Mouse (Mus musculus) liver, embryonic 14.5 days (tissue): ENCODE measurements at regions not wholly inside any gene's neighbourhood (a gene's known extent, or its start where the extent isn't known, plus 50 kb on each side); places are given as distances from the start of the nearest gene placed in this dataset.

Source experiments
- ATAC-seq: fragments of 200-750 bp; cut with Nextera tagmentation; 2 replicates; pipeline ENCODE4 v1.8.0; 2017; ENCODE audit warnings: moderate number of reproducible peaks, mild to moderate bottlenecking, moderate library complexity; ENCODE audit not compliant: insufficient read depth
- DNase-seq, 3 experiments: peaks; one replicate each; pipeline ENCODE4 v3.0.0-alpha.2; 2012 to 2013; ENCODE audit warnings: low read depth in 3 of 3, low spot score in 3 of 3
- H3K27ac ChIP-seq: fragments of 300-500 bp; sonication (generic); 2 replicates; pipeline ENCODE4 v1.5.1; 2014; ENCODE audit warnings: moderate library complexity, mild to moderate bottlenecking, control low read depth, inconsistent platforms
- H3K27me3 ChIP-seq: fragments of 300-500 bp; sonication (generic); 2 replicates; pipeline ENCODE4 v1.6.1; 2014; ENCODE audit warnings: mild to moderate bottlenecking, low read length, moderate library complexity; ENCODE audit not compliant: control insufficient read depth, insufficient read depth
- H3K36me3 ChIP-seq: fragments of 300-500 bp; sonication (generic); replicated peaks from 2 replicates; pipeline ENCODE4 v1.6.1; 2014; ENCODE audit warnings: low read depth; ENCODE audit not compliant: control insufficient read depth, insufficient read depth
- H3K4me1 ChIP-seq, 2 experiments: fragments of 200-500 bp in 1 of 2; fragments of 300-500 bp in 1 of 2; sonication (generic) in 1 of 2; replicated peaks; 2 replicates each; pipeline ENCODE4 v1.6.1; 2012 to 2014; ENCODE audit warnings: antibody characterized with exemption in 1 of 2, inconsistent platforms in 1 of 2, low read length in 1 of 2; ENCODE audit not compliant: control insufficient read depth in 2 of 2, insufficient read depth in 2 of 2
- H3K4me2 ChIP-seq: fragments of 300-500 bp; sonication (generic); 2 replicates; pipeline ENCODE4 v1.6.1; 2014; ENCODE audit warnings: low read depth, mild to moderate bottlenecking, control low read depth, moderate library complexity
- H3K4me3 ChIP-seq, 2 experiments: fragments of 200-500 bp in 1 of 2; fragments of 300-500 bp in 1 of 2; sonication (generic) in 1 of 2; 2 replicates each; pipeline ENCODE4 v1.5.1; 2012 to 2014; ENCODE audit warnings: low read depth in 2 of 2, low read length in 2 of 2, mild to moderate bottlenecking in 2 of 2, control low read depth in 1 of 2, inconsistent platforms in 1 of 2, moderate library complexity in 1 of 2; ENCODE audit not compliant: insufficient read depth in 1 of 2
- H3K9ac ChIP-seq: fragments of 300-500 bp; sonication (generic); replicated peaks from 2 replicates; pipeline ENCODE4 v1.6.1; 2014; ENCODE audit warnings: mild to moderate bottlenecking, control low read depth, moderate library complexity
- H3K9me3 ChIP-seq: fragments of 300-500 bp; sonication (generic); 2 replicates; pipeline ENCODE4 v1.6.1; 2016; ENCODE audit warnings: low read length, mixed read lengths; ENCODE audit not compliant: control insufficient read depth
- CTCF ChIP-seq: IDR thresholded peaks from 2 replicates; pipeline ENCODE4 v1.5.1; 2016; ENCODE audit warnings: antibody characterized with exemption, low read depth, control low read depth
- EP300 ChIP-seq: IDR thresholded peaks from 2 replicates; pipeline ENCODE4 v1.6.1; 2016; ENCODE audit warnings: antibody characterized with exemption, low read depth
- WGBS: fragments of 180-500 bp; shearing (Covaris S2); extraction: QIAGEN DNeasy Blood & Tissue Kit; methylation state at CpG from one replicate; pipeline ENCODE4 v1.1.7; 2014; ENCODE audit not compliant: insufficient replicate concordance; 5-methylcytosine and 5-hydroxymethylcytosine counted together

DNA sequence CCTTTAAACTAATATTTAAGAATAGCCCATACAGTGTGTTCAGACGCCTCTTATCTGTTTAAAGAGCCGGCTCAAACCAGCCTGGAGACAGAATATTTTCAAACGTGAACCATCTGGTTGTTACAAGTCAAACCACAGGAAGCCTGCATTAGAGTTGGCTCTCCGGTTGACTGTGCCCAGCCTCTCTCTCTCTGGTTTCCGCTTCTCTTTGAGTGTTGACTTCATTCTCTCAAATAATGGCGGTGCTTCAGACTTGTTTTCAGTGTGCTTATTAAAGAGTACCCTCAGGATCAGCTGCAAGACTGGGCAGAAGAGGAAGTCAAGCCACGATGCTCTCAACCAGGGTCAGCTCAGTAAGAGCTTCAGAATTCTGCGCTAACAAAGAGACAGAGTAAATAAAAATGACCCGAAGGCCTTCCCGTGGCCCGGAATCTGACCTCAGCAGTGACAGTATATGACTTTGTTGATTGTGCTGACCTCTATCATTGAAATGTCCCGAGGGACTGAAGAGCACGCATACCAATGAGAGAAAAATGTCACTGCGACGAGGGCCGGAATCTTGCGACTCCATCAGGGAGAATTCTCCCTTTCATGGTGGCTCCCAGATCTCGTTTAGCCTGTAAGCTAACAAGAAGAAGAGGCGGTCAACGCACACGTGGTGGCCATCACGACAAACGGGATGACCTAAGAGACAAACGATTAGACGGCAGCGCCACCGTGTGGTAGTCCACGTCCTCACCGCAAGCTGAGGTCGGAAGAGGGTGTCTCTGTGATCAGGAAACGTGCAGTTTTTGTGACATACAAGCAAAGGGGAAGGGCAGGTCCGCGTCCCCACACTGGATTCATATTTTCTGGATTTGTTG is 55.3 kb upstream of the Cpsf6 start:
- 2% methylated on average over 33 of the region's 33 CpGs for WGBS

DNA sequence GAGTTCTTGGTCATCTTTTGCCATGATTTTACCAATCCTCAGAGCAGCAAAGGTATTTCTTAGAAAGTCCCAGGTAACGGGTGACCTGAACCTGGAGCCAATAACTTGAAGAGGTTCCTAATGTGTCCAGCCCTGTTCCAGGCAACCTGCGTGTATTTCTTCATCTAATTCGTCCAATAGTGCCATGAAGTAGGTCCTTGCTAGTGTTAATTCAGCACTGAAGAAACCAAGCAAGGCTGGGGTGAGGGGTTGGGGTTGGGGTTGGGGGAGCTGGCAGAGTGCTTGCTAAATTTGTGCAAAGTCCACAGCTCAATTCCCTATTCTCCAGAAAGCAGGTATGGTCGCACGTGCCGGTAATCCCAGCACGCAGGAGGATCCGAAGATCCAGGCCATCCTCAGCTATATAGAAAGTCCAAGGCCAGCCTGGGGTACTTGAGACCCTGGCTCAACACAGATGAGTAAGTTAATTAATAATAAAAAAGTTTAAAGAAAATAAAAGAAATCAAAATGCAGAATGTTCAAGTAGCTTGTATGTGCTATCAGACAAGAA is 54.6 kb upstream of the Cpsf6 start:
- Histone ChIP-seq H3K27ac (no peak overlapping the region), H3K4me3 (no peak overlapping the region), H3K36me3 (no peaks in the 10 kb centered on the region), H3K27me3 (no peaks in the 10 kb centered on the region), H3K4me1 (peaks cover 4 to 11% of the 10 kb centered on the region in 2 experiments; a peak in 2 of 4 replicates), H3K9me3 (no peaks in the 10 kb centered on the region), H3K9ac (no peak overlapping the region), H3K4me2 (no peak overlapping the region)
- DNase-seq (no peak), ATAC-seq (no peak)
- no peak for TF ChIP-seq EP300
- TF ChIP-seq CTCF, result no peak
- WGBS, result 69% methylated on average over 8 of the region's 8 CpGs

More for the DNA sequence above, 55.3 kb upstream of the Cpsf6 start:
- Histone ChIP-seq H3K4me2 (peak overlapping the region; percentile 69), H3K27ac (no peak overlapping the region), H3K9ac (peak overlapping the region; percentile 24; the same call in 1 of the 2 replicates), H3K36me3 (no peaks in the 10 kb centered on the region), H3K9me3 (no peaks in the 10 kb centered on the region), H3K27me3 (no peaks in the 10 kb centered on the region), H3K4me1 (peaks cover 4 to 11% of the 10 kb centered on the region in 2 experiments; a peak in 2 of 4 replicates), H3K4me3 (peak overlapping the region; percentile 30 to 32)
- peak; percentile 98 for TF ChIP-seq CTCF
- no peak for TF ChIP-seq EP300
- DNase-seq, result peak; percentile 64 to 72 (median 70)
- ATAC-seq, result peak; percentile 67

DNA sequence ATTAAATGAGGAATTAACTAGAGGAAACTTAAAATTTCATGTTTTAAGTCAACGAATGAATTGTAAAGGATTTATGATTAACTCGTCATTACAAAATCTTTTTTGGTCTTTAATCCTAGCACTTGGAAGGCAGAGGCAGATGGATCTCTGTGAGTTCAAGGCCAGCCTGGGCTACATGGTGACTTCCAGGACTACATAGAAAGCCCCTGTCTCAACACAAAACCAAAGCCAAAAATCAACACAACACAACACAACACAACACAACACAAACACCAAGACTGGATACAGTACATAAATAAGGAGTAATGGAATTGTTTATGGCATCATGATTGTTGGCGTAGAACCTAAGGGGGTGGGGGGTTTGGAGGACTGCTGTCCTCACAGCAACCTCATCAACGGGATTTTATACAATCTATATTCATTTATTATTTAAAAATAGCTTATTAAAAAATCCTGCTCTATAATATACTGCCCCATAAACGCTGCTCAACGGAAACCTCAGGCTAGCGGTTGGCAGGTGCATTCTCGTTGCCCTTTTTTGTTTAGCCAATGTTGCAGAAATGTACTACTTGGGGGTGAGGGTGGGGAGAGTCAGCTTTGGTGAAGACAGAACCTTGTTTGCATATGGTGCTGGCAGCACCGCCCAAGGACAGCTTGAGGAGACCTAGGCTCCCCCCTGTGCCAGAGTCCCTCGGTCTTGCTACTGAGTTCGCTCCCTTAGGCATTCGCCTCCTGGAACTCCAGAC is 53.9 kb upstream of the Cpsf6 start:
- 79% methylated on average over 12 of the region's 12 CpGs for WGBS
- no peak for TF ChIP-seq EP300
- no peak overlapping the region for H3K4me2 ChIP-seq
- H3K27ac ChIP-seq, result no peak overlapping the region
- no peak for DNase-seq
- no peak overlapping the region for H3K4me3 ChIP-seq
- H3K9me3 ChIP-seq, result no peaks in the 10 kb centered on the region
- no peak overlapping the region for H3K9ac ChIP-seq
- H3K36me3 ChIP-seq, result no peaks in the 10 kb centered on the region
- H3K4me1 ChIP-seq, result peaks cover 4 to 11% of the 10 kb centered on the region in 2 experiments; a peak in 2 of 4 replicates
- no peak for ATAC-seq
- no peaks in the 10 kb centered on the region for H3K27me3 ChIP-seq

DNA sequence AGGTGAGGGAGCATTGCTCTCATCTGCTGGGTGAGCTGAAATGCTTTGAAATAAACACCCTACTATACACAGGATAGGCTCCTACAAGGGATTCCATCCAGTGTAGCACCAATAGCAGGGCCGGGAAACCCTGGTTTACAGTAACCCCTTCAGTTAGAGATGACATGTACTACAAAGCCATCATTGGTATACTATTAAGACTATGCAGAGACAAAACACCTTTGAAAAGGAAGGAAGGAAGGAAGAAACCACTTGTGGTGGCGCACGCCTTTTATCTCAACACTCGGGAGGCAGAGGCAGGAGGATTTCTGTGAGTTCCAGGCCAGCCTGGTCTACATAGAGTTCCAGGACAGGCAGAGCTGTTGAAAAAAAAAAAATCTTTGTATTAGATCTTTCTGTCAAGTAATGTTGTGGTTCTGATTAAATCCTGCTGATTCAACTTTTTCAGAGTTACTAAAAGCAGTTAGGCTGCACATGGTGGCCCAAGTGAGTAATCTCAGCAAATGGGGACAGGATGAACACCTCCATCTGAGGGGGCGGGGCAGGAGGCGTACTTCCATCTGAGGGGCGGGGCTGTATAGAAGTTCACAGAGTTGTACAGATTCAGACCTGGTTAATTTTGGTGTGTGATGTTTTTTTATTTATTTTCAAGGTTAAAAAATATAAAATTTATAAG is 53.2 kb upstream of the Cpsf6 start:
- DNase-seq (no peak), ATAC-seq (no peak)
- H3K27ac ChIP-seq, result no peak overlapping the region
- 69% methylated on average over 7 of the region's 7 CpGs for WGBS
- no peak overlapping the region for H3K4me3 ChIP-seq
- no peak overlapping the region for H3K9ac ChIP-seq
- H3K4me2 ChIP-seq, result peak overlapping the region; percentile 21
- no peak for TF ChIP-seq CTCF
- no peak for TF ChIP-seq EP300
- peaks cover 4 to 11% of the 10 kb centered on the region in 2 experiments; a peak in 2 of 4 replicates for H3K4me1 ChIP-seq
- H3K27me3 ChIP-seq, result no peaks in the 10 kb centered on the region
- no peaks in the 10 kb centered on the region for H3K9me3 ChIP-seq
- H3K36me3 ChIP-seq, result no peaks in the 10 kb centered on the region
